Mouse (Mus musculus) intestine, embryonic 14.5 days (tissue): ENCODE measurements around the gene Rhbdf1. TPM values are rescaled to one million over a fixed set of nuclear protein-coding genes. Genes with fewer than 3 reads are reported as not detected.

Experiments used
- ATAC-seq: fragments of 200-750 bp; cut with Nextera tagmentation; replicated peaks from 2 replicates; pipeline ENCODE4 v1.8.0; 2017; ENCODE audit warnings: low read depth, moderate number of reproducible peaks, moderate TSS enrichment, moderate library complexity; ENCODE audit not compliant: low FRiP score, low TSS enrichment
- DNase-seq: peaks from one replicate; pipeline ENCODE4 v3.0.0-alpha.2; 2018; ENCODE audit warnings: low spot score
- H3K27ac ChIP-seq: fragments of 300-500 bp; sonication (generic); 2 replicates; pipeline ENCODE4 v1.5.1; 2014; ENCODE audit warnings: low read depth, mild to moderate bottlenecking, control low read depth
- H3K27me3 ChIP-seq: fragments of 300-500 bp; sonication (generic); replicated peaks from 2 replicates; pipeline ENCODE4 v1.6.1; 2014; ENCODE audit warnings: low read length, control low read depth; ENCODE audit not compliant: control insufficient read depth, insufficient read depth
- H3K36me3 ChIP-seq: fragments of 300-500 bp; sonication (generic); 2 replicates; pipeline ENCODE4 v1.6.1; 2014; ENCODE audit warnings: low read length, control low read depth; ENCODE audit not compliant: control insufficient read depth, insufficient read depth
- H3K4me1 ChIP-seq: fragments of 300-500 bp; sonication (generic); replicated peaks from 2 replicates; pipeline ENCODE4 v1.6.1; 2014; ENCODE audit warnings: low read length, control low read depth, mixed read lengths; ENCODE audit not compliant: control insufficient read depth, insufficient read depth
- H3K4me2 ChIP-seq: fragments of 300-500 bp; sonication (generic); 2 replicates; pipeline ENCODE4 v1.6.1; 2014; ENCODE audit warnings: low read length
- H3K4me3 ChIP-seq: fragments of 300-500 bp; sonication (generic); 2 replicates; pipeline ENCODE4 v1.5.1; 2014; ENCODE audit warnings: low read depth, low read length, control low read depth, mixed read lengths
- H3K9ac ChIP-seq: fragments of 300-500 bp; sonication (generic); 2 replicates; pipeline ENCODE4 v1.6.1; 2014; ENCODE audit warnings: mild to moderate bottlenecking, low read length
- H3K9me3 ChIP-seq: fragments of 300-500 bp; sonication (generic); 2 replicates; pipeline ENCODE4 v1.6.1; 2016; ENCODE audit warnings: low read length, control low read depth; ENCODE audit not compliant: control insufficient read depth
- WGBS: fragments of 180-500 bp; shearing (Covaris S2); extraction: QIAGEN DNeasy Blood & Tissue Kit; methylation state at CpG from one replicate; pipeline ENCODE4 v1.1.7; 2014; 5-methylcytosine and 5-hydroxymethylcytosine counted together
- polyA plus RNA-seq: library from polyadenylated mRNA; unstranded; fragments of >200 nt; fragmentation: Nextera tagmentation; extraction: Ambion mirVana; gene quantifications from 2 replicates; pipeline ENCODE4 v1.2.1, GENCODE M21; 2014

The Rhbdf1 gene
- polyA plus RNA-seq, 1 experiment from 2014 or later: 57.9 TPM

DNA sequence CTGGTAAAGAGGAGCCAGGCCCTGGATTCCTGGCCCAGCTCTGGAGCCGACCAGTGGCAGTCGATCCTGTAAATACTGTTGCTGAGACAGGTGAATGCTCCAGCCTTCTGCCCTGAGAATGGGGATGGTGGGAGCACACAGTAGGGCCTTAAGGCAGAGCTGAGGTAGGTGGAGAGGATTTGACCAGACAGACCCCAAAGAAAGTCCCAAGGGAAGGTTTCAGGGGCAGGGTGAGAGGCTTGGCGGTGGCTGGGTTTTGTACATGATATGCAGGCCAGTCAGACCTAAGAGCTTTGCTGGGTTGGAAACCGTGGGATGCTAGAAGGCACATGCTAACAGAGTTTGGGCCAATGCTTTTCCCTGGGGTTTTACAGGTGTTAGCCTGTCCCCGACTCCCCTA, 27.5 kb downstream of the Rhbdf1 start:
- DNase-seq (no peak), ATAC-seq (no peak)
- 76% methylated on average over 5 of the region's 5 CpGs for WGBS
- no peaks in the 10 kb centered on the region for H3K27me3 ChIP-seq
- H3K27ac ChIP-seq: no peak overlapping the region
- H3K4me1 ChIP-seq: no peaks in the 10 kb centered on the region
- no peaks in the 10 kb centered on the region for H3K9me3 ChIP-seq
- no peak overlapping the region for H3K4me2 ChIP-seq
- no peak overlapping the region for H3K9ac ChIP-seq
- H3K4me3 ChIP-seq: no peak overlapping the region
- no peaks in the 10 kb centered on the region for H3K36me3 ChIP-seq

DNA sequence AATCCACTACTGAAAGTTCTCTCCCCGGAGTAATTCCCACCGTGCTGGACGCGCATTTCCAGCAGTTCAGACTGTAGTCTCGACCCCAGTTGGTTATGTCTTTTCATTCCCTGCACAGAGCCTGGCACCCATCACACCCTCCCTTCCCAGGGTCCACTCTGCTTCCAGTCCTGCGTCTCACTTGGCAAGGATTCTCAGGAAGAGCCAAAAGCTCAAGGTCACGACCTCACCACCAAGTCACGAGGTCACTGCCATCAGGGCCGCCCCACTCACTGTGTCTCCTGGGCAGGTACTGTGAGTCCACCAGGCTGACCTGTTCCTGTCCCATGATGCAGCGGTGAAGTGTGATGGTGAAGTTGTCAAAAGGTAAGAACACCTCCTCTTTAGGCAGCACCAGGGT, 28.0 kb downstream of the Rhbdf1 start:
- H3K4me1 ChIP-seq: no peaks in the 10 kb centered on the region
- DNase-seq (peak; percentile 38), ATAC-seq (no peak)
- no peaks in the 10 kb centered on the region for H3K36me3 ChIP-seq
- H3K9me3 ChIP-seq: no peaks in the 10 kb centered on the region
- H3K9ac ChIP-seq: no peak overlapping the region
- H3K27me3 ChIP-seq: no peaks in the 10 kb centered on the region
- 77% methylated on average over 10 of the region's 10 CpGs for WGBS
- H3K4me3 ChIP-seq: no peak overlapping the region
- H3K27ac ChIP-seq: no peak overlapping the region
- no peak overlapping the region for H3K4me2 ChIP-seq

DNA sequence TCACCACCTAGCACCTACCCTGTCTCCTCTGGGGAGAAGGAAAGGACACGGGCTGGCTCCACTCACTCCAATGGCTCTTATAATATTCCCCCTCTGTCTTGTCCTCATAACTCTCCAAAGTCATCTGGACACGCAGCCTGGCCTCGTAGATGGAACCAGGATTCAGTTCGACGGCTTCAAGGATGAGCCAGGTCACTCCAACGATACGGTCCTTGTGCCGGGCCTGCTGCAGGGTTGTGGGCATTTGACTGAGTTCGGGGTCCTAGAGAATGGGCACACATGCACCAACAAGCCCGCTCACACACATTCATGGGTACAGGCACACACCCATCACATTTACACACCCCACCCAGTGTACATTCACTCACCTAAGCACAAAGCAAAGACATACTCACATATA, 28.9 kb downstream of the Rhbdf1 start:
- peak; percentile 37 for DNase-seq
- no peak for ATAC-seq
- Histone ChIP-seq H3K9me3 (no peaks in the 10 kb centered on the region), H3K9ac (no peak overlapping the region), H3K36me3 (no peaks in the 10 kb centered on the region), H3K4me3 (no peak overlapping the region), H3K4me2 (no peak overlapping the region), H3K4me1 (no peaks in the 10 kb centered on the region), H3K27me3 (no peaks in the 10 kb centered on the region), H3K27ac (no peak overlapping the region)
- WGBS: 84% methylated on average over 10 of the region's 10 CpGs

DNA sequence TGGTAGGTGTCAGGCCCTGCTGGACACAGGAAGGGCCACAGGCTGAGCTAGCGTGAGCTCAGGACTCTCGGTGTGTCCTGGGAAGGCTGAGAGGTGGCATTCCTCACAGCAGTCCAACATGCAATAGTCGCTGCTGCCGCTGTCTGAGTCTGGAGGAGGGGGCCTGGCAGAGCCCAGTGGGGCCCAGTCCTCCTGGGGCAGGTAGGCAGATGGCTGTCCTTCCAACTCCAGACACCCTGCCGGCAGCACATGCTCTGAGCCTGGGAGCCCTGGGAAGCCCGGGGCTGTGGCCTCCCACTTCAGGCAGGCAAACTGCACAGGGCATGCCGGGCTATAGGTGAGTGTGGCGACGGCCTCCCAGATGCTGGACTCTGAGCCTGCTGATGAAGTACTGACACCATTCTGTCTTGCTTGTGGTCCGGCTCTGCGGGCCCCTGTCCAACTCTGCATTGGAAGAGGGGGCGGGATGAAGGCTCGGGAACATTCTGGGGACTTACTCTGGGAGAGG, 31.4 kb downstream of the Rhbdf1 start:
- DNase-seq (peak; percentile 41), ATAC-seq (no peak)
- 76% methylated on average over 13 of the region's 13 CpGs for WGBS
- H3K27me3 ChIP-seq: no peaks in the 10 kb centered on the region
- no peak overlapping the region for H3K9ac ChIP-seq
- H3K4me1 ChIP-seq: no peaks in the 10 kb centered on the region
- H3K4me2 ChIP-seq: no peak overlapping the region
- no peaks in the 10 kb centered on the region for H3K9me3 ChIP-seq
- no peak overlapping the region for H3K4me3 ChIP-seq
- no peaks in the 10 kb centered on the region for H3K36me3 ChIP-seq
- H3K27ac ChIP-seq: no peak overlapping the region

GRCm38 (mm10) chr11:32190119-32190518, 32.0 kb downstream of the Rhbdf1 start:
- 84% methylated on average over 9 of the region's 9 CpGs for WGBS
- DNase-seq: peak; percentile 49

DNA sequence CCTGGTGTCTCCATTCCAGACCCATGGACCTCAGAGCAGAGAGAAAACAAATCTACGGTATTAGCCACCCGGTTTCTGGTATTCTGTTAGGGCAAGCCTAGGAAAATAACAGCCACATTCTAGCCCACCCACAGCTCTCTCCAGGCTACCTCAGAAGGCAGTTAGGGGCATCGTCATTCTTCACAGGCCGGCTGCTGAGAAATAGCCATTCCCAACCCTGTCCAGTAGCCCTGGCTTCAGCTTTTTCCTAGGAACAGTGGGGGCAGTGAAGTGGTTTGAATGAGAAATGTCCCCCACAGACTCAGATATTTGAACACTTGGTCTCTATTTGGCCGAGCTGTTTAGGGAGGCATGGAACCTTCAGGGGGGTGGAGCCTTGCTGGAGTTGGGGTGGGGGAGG, 32.7 kb downstream of the Rhbdf1 start:
- Histone ChIP-seq H3K36me3 (no peaks in the 10 kb centered on the region), H3K4me2 (no peak overlapping the region), H3K4me1 (no peaks in the 10 kb centered on the region), H3K27me3 (no peaks in the 10 kb centered on the region), H3K27ac (no peak overlapping the region), H3K9ac (no peak overlapping the region), H3K9me3 (no peaks in the 10 kb centered on the region), H3K4me3 (no peak overlapping the region)
- DNase-seq: peak; percentile 42
- ATAC-seq: no peak
- WGBS: 64% methylated on average over 5 of the region's 5 CpGs

More at GRCm38 (mm10) chr11:32190119-32190518, 32.0 kb downstream of the Rhbdf1 start:
- no peak overlapping the region for H3K4me3 ChIP-seq
- H3K9ac ChIP-seq: no peak overlapping the region
- ATAC-seq: no peak
- H3K4me2 ChIP-seq: no peak overlapping the region
- no peaks in the 10 kb centered on the region for H3K9me3 ChIP-seq
- H3K4me1 ChIP-seq: no peaks in the 10 kb centered on the region
- no peak overlapping the region for H3K27ac ChIP-seq
- no peaks in the 10 kb centered on the region for H3K27me3 ChIP-seq
- H3K36me3 ChIP-seq: no peaks in the 10 kb centered on the region

DNA sequence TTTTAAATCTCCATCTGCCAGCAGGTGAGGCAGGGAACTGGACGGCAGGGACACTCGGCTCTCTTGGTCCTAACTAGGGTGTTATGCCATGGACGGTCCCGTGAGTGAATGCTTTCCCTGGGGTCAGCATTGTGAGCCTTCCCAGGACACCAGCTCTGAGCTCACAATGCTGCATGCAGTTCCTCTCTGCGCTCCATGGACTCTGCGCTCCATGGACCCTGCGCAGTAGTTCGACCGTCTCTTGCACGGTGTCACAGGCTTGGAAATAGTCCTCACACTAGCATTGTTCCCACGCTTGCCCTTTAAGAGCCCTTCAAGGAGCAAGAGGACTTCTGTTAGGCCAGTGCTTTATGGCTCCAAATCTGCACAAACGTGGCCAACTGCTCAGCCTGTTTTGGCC, 33.2 kb downstream of the Rhbdf1 start:
- H3K36me3 ChIP-seq: no peaks in the 10 kb centered on the region
- no peak for DNase-seq
- no peak overlapping the region for H3K9ac ChIP-seq
- 82% methylated on average over 12 of the region's 12 CpGs for WGBS
- no peak overlapping the region for H3K4me3 ChIP-seq
- no peak overlapping the region for H3K4me2 ChIP-seq
- no peak for ATAC-seq
- no peaks in the 10 kb centered on the region for H3K9me3 ChIP-seq
- H3K4me1 ChIP-seq: no peaks in the 10 kb centered on the region
- H3K27ac ChIP-seq: no peak overlapping the region
- no peaks in the 10 kb centered on the region for H3K27me3 ChIP-seq

DNA sequence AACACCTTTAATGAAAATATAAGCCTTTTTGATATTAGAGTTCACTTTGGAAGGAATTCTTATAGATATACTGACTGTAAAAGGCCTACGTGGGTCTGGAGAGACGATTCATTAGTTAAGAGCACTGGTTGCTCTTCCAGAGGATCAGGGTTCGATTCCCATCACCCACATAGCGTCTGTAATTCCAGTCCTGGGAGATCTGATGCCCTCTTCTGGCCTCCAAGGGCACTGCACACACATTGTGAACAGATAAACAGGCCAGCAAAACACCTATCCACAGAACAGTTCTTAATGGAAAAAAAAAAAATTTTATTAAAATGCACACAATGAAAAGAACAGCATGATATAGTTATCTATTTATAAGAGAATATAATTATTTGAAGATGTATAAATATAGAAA, 34.8 kb downstream of the Rhbdf1 start:
- H3K9me3 ChIP-seq: no peaks in the 10 kb centered on the region
- H3K27me3 ChIP-seq: no peaks in the 10 kb centered on the region
- H3K4me1 ChIP-seq: no peaks in the 10 kb centered on the region
- no peak overlapping the region for H3K4me3 ChIP-seq
- DNase-seq (peak; percentile 38), ATAC-seq (no peak)
- no peak overlapping the region for H3K27ac ChIP-seq
- no peaks in the 10 kb centered on the region for H3K36me3 ChIP-seq
- WGBS: 90% methylated on average over 4 of the region's 4 CpGs
- no peak overlapping the region for H3K4me2 ChIP-seq
- no peak overlapping the region for H3K9ac ChIP-seq

DNA sequence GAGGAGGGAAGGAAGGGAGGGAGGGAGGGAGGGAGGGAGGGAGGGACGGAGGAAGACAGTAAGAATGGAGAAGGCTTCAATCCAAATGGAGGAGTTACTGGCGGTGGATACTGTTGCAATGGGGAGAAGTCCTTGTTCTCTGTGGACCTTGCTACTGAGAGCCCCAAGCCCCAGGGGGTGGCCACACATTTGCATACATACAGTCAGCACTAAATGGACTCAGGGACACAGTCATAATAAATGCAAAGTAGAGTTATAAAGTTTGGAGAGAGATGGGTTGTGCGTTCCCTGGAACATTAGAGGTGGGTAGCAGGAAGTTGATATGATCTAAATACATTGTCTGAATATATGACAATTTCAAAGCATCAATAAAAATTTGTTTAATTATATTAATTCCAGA, 36.1 kb downstream of the Rhbdf1 start:
- Histone ChIP-seq H3K36me3 (no peaks in the 10 kb centered on the region), H3K9ac (no peak overlapping the region), H3K4me3 (no peak overlapping the region), H3K9me3 (no peaks in the 10 kb centered on the region), H3K4me2 (no peak overlapping the region), H3K27ac (no peak overlapping the region), H3K4me1 (no peaks in the 10 kb centered on the region), H3K27me3 (no peaks in the 10 kb centered on the region)
- DNase-seq: no peak
- WGBS: 83% methylated on average over 3 of the region's 3 CpGs
- no peak for ATAC-seq
